Mouse (Mus musculus) stomach, embryonic 16.5 days (tissue): ENCODE data around the gene Xrcc5. TPM values are rescaled to one million over a fixed set of nuclear protein-coding genes. Genes with fewer than 3 reads are reported as not detected.

Source experiments
- ATAC-seq: fragments of 200-750 bp; cut with Nextera tagmentation; 2 replicates; pipeline ENCODE4 v1.8.0; 2017; ENCODE audit warnings: moderate number of reproducible peaks, moderate TSS enrichment; ENCODE audit not compliant: insufficient read depth, low FRiP score
- H3K27ac ChIP-seq: fragments of 300-500 bp; sonication (generic); 2 replicates; pipeline ENCODE4 v1.5.1; 2014; ENCODE audit warnings: low read length
- H3K27me3 ChIP-seq: fragments of 300-500 bp; sonication (generic); 2 replicates; pipeline ENCODE4 v1.6.1; 2014; ENCODE audit warnings: low read length, control low read depth, mixed read lengths; ENCODE audit not compliant: control insufficient read depth, insufficient read depth
- H3K36me3 ChIP-seq: fragments of 300-500 bp; sonication (generic); 2 replicates; pipeline ENCODE4 v1.6.1; 2014; ENCODE audit warnings: low read length; ENCODE audit not compliant: control insufficient read depth, insufficient read depth
- H3K4me1 ChIP-seq: fragments of 300-500 bp; sonication (generic); 2 replicates; pipeline ENCODE4 v1.6.1; 2014; ENCODE audit warnings: low read length, control low read depth, mixed read lengths; ENCODE audit not compliant: control insufficient read depth, insufficient read depth
- H3K4me2 ChIP-seq: fragments of 300-500 bp; sonication (generic); 2 replicates; pipeline ENCODE4 v1.6.1; 2014; ENCODE audit warnings: low read depth, low read length, mixed read lengths
- H3K4me3 ChIP-seq: fragments of 300-500 bp; sonication (generic); replicated peaks from 2 replicates; pipeline ENCODE4 v1.5.1; 2014; ENCODE audit warnings: mild to moderate bottlenecking, low read length
- H3K9ac ChIP-seq: fragments of 300-500 bp; sonication (generic); 2 replicates; pipeline ENCODE4 v1.6.1; 2014; ENCODE audit warnings: low read length
- H3K9me3 ChIP-seq: fragments of 300-500 bp; sonication (generic); replicated peaks from 2 replicates; pipeline ENCODE4 v1.6.1; 2016; ENCODE audit warnings: low read length, control low read depth; ENCODE audit not compliant: control insufficient read depth
- WGBS: fragments of 180-500 bp; shearing (Covaris S2); extraction: QIAGEN DNeasy Blood & Tissue Kit; methylation state at CpG from one replicate; pipeline ENCODE4 v1.1.7; 2014; 5-methylcytosine and 5-hydroxymethylcytosine counted together
- polyA plus RNA-seq: library from polyadenylated mRNA; unstranded; fragments of >200 nt; fragmentation: Nextera tagmentation; extraction: Ambion mirVana; gene quantifications from 2 replicates; pipeline ENCODE4 v1.2.1, GENCODE M21; 2015

The Xrcc5 gene
- polyA plus RNA-seq, 1 experiment from 2014 or later: 37.5 TPM

- WGBS: 94% methylated on average over 4 of the region's 4 CpGs
- Histone ChIP-seq H3K9ac (no peak overlapping the region), H3K27ac (no peak overlapping the region), H3K4me2 (no peak overlapping the region), H3K4me3 (no peak overlapping the region), H3K9me3 (no peaks in the 10 kb centered on the region), H3K4me1 (no peaks in the 10 kb centered on the region), H3K27me3 (no peaks in the 10 kb centered on the region; the same call in 1 of the 2 replicates), H3K36me3 (no peaks in the 10 kb centered on the region)
- ATAC-seq: no peak
Observed at GRCm38 (mm10) chr1:72290896-72291295, 16.3 kb upstream of the Xrcc5 start.

- H3K27me3 ChIP-seq: no peaks in the 10 kb centered on the region; the same call in 1 of the 2 replicates
Observed at GRCm38 (mm10) chr1:72291421-72291820, 15.8 kb upstream of the Xrcc5 start.

GRCm38 (mm10) chr1:72291925-72292324, 15.3 kb upstream of the Xrcc5 start:
- H3K4me3 ChIP-seq: no peak overlapping the region
- H3K27me3 ChIP-seq: no peaks in the 10 kb centered on the region; the same call in 1 of the 2 replicates
- no peak overlapping the region for H3K27ac ChIP-seq
- H3K36me3 ChIP-seq: no peaks in the 10 kb centered on the region
- no peak overlapping the region for H3K4me2 ChIP-seq
- no peak for ATAC-seq
- 85% methylated on average over 2 of the region's 2 CpGs for WGBS
- H3K9me3 ChIP-seq: no peaks in the 10 kb centered on the region
- H3K9ac ChIP-seq: no peak overlapping the region
- H3K4me1 ChIP-seq: no peaks in the 10 kb centered on the region

More at GRCm38 (mm10) chr1:72291421-72291820, 15.8 kb upstream of the Xrcc5 start:
- ATAC-seq: no peak
- Histone ChIP-seq H3K27ac (no peak overlapping the region), H3K9ac (no peak overlapping the region), H3K4me3 (no peak overlapping the region), H3K36me3 (no peaks in the 10 kb centered on the region), H3K4me1 (no peaks in the 10 kb centered on the region), H3K9me3 (no peaks in the 10 kb centered on the region), H3K4me2 (no peak overlapping the region)
- 85% methylated on average over 4 of the region's 4 CpGs for WGBS

GRCm38 (mm10) chr1:72293869-72294663, 13.2 kb upstream of the Xrcc5 start:
- no peak overlapping the region for H3K4me2 ChIP-seq
- H3K27ac ChIP-seq: no peak overlapping the region
- H3K9me3 ChIP-seq: no peaks in the 10 kb centered on the region
- no peaks in the 10 kb centered on the region for H3K27me3 ChIP-seq
- no peaks in the 10 kb centered on the region for H3K4me1 ChIP-seq
- no peak for ATAC-seq
- H3K9ac ChIP-seq: no peak overlapping the region
- no peaks in the 10 kb centered on the region for H3K36me3 ChIP-seq
- H3K4me3 ChIP-seq: no peak overlapping the region
- WGBS: 54% methylated on average over 4 of the region's 4 CpGs

GRCm38 (mm10) chr1:72295746-72296145, 11.5 kb upstream of the Xrcc5 start:
- Histone ChIP-seq H3K27me3 (no peaks in the 10 kb centered on the region), H3K4me2 (no peak overlapping the region), H3K4me3 (no peak overlapping the region), H3K4me1 (no peaks in the 10 kb centered on the region), H3K36me3 (no peaks in the 10 kb centered on the region), H3K27ac (no peak overlapping the region), H3K9ac (no peak overlapping the region), H3K9me3 (no peaks in the 10 kb centered on the region)
- no peak for ATAC-seq
- WGBS: 77% methylated on average over 8 of the region's 8 CpGs

GRCm38 (mm10) chr1:72301845-72302244, 5.4 kb upstream of the Xrcc5 start:
- WGBS: 91% methylated on average over 1 of the region's 1 CpGs
- H3K27ac ChIP-seq: no peak overlapping the region

GRCm38 (mm10) chr1:72306241-72306640, 980 bp upstream of the Xrcc5 start:
- Histone ChIP-seq H3K4me3 (no peak overlapping the region), H3K27ac (no peak overlapping the region), H3K27me3 (no peaks in the 10 kb centered on the region), H3K9ac (no peak overlapping the region), H3K4me1 (no peaks in the 10 kb centered on the region), H3K36me3 (no peaks in the 10 kb centered on the region), H3K9me3 (no peaks in the 10 kb centered on the region), H3K4me2 (peak overlapping the region; percentile 61; the same call in 1 of the 2 replicates)
- ATAC-seq: no peak
- WGBS: 59% methylated on average over 3 of the region's 3 CpGs

More at GRCm38 (mm10) chr1:72301845-72302244, 5.4 kb upstream of the Xrcc5 start:
- Histone ChIP-seq H3K9ac (no peak overlapping the region), H3K4me2 (no peak overlapping the region), H3K36me3 (no peaks in the 10 kb centered on the region), H3K27me3 (no peaks in the 10 kb centered on the region), H3K9me3 (no peaks in the 10 kb centered on the region), H3K4me3 (no peak overlapping the region), H3K4me1 (no peaks in the 10 kb centered on the region)
- ATAC-seq: no peak

- H3K27ac ChIP-seq: peak overlapping the region; percentile 75
- H3K4me2 ChIP-seq: peak overlapping the region; percentile 61
- H3K4me3 ChIP-seq: peak overlapping the region; percentile 75
- WGBS: 2% methylated on average over 11 of the region's 11 CpGs
- no peaks in the 10 kb centered on the region for H3K4me1 ChIP-seq
- H3K27me3 ChIP-seq: no peaks in the 10 kb centered on the region
- peak overlapping the region; percentile 83 for H3K9ac ChIP-seq
- no peaks in the 10 kb centered on the region for H3K9me3 ChIP-seq
- ATAC-seq: peak; percentile 80
- H3K36me3 ChIP-seq: no peaks in the 10 kb centered on the region
Observed at GRCm38 (mm10) chr1:72306679-72307181, 491 bp upstream of the Xrcc5 start.

- 66% methylated on average over 4 of the region's 4 CpGs for WGBS
Observed at GRCm38 (mm10) chr1:72308919-72309318, 1.7 kb downstream of the Xrcc5 start.

More at GRCm38 (mm10) chr1:72308919-72309318, 1.7 kb downstream of the Xrcc5 start:
- ATAC-seq: no peak
- no peaks in the 10 kb centered on the region for H3K4me1 ChIP-seq
- H3K27me3 ChIP-seq: no peaks in the 10 kb centered on the region
- no peak overlapping the region for H3K9ac ChIP-seq
- H3K36me3 ChIP-seq: no peaks in the 10 kb centered on the region
- no peak overlapping the region for H3K4me3 ChIP-seq
- no peaks in the 10 kb centered on the region for H3K9me3 ChIP-seq
- no peak overlapping the region for H3K27ac ChIP-seq
- H3K4me2 ChIP-seq: no peak overlapping the region
